Mouse (Mus musculus): ENCODE measurements around the gene Pmvk. TPM values are rescaled to one million over a fixed set of nuclear protein-coding genes. Genes with fewer than 3 reads are reported as not detected.

Pmvk gene
- total RNA-seq, 1 experiment from 2014 or later = 22.3 TPM

GRCm38 (mm10) chr3:89508041-89508440, 53.7 kb downstream of the Pmvk start:
- no peak for ATAC-seq (ENCODE audit: extremely low read depth, insufficient number of reproducible peaks, low FRiP score, poor library complexity, severe bottlenecking)

GRCm38 (mm10) chr3:89510979-89511378, 56.6 kb downstream of the Pmvk start:
- no peak for ATAC-seq (ENCODE audit: extremely low read depth, insufficient number of reproducible peaks, low FRiP score, poor library complexity, severe bottlenecking)

DNA sequence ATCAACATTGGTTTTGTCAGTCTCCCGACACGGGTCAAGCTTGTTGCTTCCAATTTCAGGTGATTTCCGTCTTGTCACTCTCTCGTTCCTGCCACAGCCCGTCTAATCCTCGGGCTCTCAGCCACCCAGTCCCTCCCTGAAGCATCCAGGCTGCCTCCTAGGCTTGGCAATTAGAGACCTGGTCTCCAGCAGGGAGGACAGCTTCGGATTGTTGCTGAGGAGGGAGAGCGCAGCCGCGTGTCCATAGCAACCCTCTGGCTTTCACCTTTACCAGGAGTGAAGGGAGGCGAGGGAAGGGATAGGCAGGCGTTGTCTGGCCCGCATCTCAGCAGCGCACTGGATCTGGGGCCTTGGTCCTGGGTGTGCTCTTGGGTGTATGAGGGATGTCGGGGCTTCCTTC, 57.1 kb downstream of the Pmvk start:
- ATAC-seq (ENCODE audit: extremely low read depth, insufficient number of reproducible peaks, low FRiP score, poor library complexity, severe bottlenecking) = no peak

DNA sequence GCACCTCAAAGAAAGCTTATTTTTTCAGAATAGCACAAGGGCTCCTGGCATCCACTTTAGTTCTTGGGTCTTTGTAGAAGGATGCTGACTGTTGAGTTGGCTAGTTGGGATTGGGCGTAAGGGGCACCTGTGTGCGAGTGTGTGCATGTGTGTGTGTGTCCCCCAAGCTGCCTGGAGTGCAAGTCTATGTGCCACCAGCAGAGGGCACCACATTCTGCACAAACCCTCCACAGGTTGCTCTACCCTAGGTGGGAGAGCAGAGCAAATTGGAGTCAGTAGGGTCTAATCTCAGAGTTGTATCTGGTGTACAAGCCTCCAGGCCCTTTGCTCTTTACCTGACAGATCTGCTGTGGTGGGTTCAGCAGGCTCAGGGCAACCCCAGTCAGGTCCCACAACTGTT, 57.9 kb downstream of the Pmvk start:
- no peak for ATAC-seq (ENCODE audit: extremely low read depth, insufficient number of reproducible peaks, low FRiP score, poor library complexity, severe bottlenecking)

- no peak for ATAC-seq (ENCODE audit: extremely low read depth, insufficient number of reproducible peaks, low FRiP score, poor library complexity, severe bottlenecking)
Observed at GRCm38 (mm10) chr3:89515444-89515843, 61.1 kb downstream of the Pmvk start.

GRCm38 (mm10) chr3:89516321-89516720, 62.0 kb downstream of the Pmvk start:
- ATAC-seq (ENCODE audit: extremely low read depth, insufficient number of reproducible peaks, low FRiP score, poor library complexity, severe bottlenecking) = no peak

Other genes starting within 250 kb of the Pmvk start
- 2.0 and 5.8 TPM in 2 replicates for gene Thbs3, start 239.4 kb upstream of the Pmvk start, total RNA-seq (2017)
- 65.6 and 83.4 TPM in 2 replicates for gene Mtx1, start 227.5 kb upstream of the Pmvk start, total RNA-seq (2017)
- gene Muc1, start 225.5 kb upstream of the Pmvk start, total RNA-seq (2017) = 4.5 and 7.1 TPM in 2 replicates
- 52.2 and 53.9 TPM in 2 replicates for gene Krtcap2, start 208.6 kb upstream of the Pmvk start, total RNA-seq (2017)
- 2.2 and 2.3 TPM in 2 replicates for gene Trim46, start 208.2 kb upstream of the Pmvk start, total RNA-seq (2017)
- 25.7 and 30.4 TPM in 2 replicates for gene Dpm3, start 195.2 kb upstream of the Pmvk start, total RNA-seq (2017)
- gene Slc50a1, start 184.0 kb upstream of the Pmvk start, total RNA-seq (2017) = 99.3 and 112 TPM in 2 replicates
- gene Efna1, start 173.4 kb upstream of the Pmvk start, total RNA-seq (2017) = 1.3 TPM in 1 of 2 replicates, not detected in the other
- not detected in 2 replicates for gene Efna3, start 131.6 kb upstream of the Pmvk start, total RNA-seq (2017)
- gene Efna4, start 116.5 kb upstream of the Pmvk start, total RNA-seq (2017) = not detected in 2 replicates
- gene Adam15, start 104.5 kb upstream of the Pmvk start, total RNA-seq (2017) = 28.9 and 55.5 TPM in 2 replicates
- not detected in 2 replicates for gene Dcst2, start 92.6 kb upstream of the Pmvk start, total RNA-seq (2017)
- gene Dcst1, start 89.3 kb upstream of the Pmvk start, total RNA-seq (2017) = not detected in 2 replicates
- gene Zbtb7b, start 59.8 kb upstream of the Pmvk start, total RNA-seq (2017) = 90.9 and 120 TPM in 2 replicates
- 2.2 and 5.7 TPM in 2 replicates for gene Lenep, start 51.7 kb upstream of the Pmvk start, total RNA-seq (2017)
- 21.1 and 25.6 TPM in 2 replicates for gene Flad1, start 42.7 kb upstream of the Pmvk start, total RNA-seq (2017)
- gene Cks1b, start 36.2 kb upstream of the Pmvk start, total RNA-seq (2017) = 1.6 and 2.4 TPM in 2 replicates
- gene Shc1, start 36.1 kb upstream of the Pmvk start, total RNA-seq (2017) = 51.4 and 58.1 TPM in 2 replicates
- 35.8 and 41.4 TPM in 2 replicates for gene Pygo2, start 24.3 kb upstream of the Pmvk start, total RNA-seq (2017)
- 196 TPM in 2 replicates for gene Pbxip1, start 17.8 kb upstream of the Pmvk start, total RNA-seq (2017)
- gene Kcnn3, start 65.6 kb downstream of the Pmvk start, total RNA-seq (2017) = not detected in 2 replicates

Measured in neutrophil, adult 5-6 weeks (primary cell).